Mouse (Mus musculus) brown adipose tissue, adult 24 weeks (tissue): ENCODE results near the gene Commd8. TPM values are rescaled to one million over a fixed set of nuclear protein-coding genes. Genes with fewer than 3 reads are reported as not detected.

ENCODE experiments used
- H3K27ac ChIP-seq: fragments of 200-500 bp; replicated peaks from 2 replicates; pipeline ENCODE4 v1.5.1; 2012; ENCODE audit warnings: low read depth, mild to moderate bottlenecking, low read length
- H3K4me1 ChIP-seq: fragments of 200-500 bp; 2 replicates; pipeline ENCODE4 v1.6.1; 2012; ENCODE audit warnings: low read length, mixed read lengths; ENCODE audit not compliant: control insufficient read depth, insufficient read depth, insufficient read length
- H3K4me3 ChIP-seq: fragments of 200-500 bp; 2 replicates; pipeline ENCODE4 v1.5.1; 2012; ENCODE audit warnings: low read depth, mild to moderate bottlenecking, low read length, moderate library complexity; ENCODE audit not compliant: insufficient read depth
- polyA plus RNA-seq: library from polyadenylated mRNA; stranded (reverse); fragments of >200 nt; gene quantifications from 2 replicates; pipeline ENCODE4 v1.2.4, GENCODE M21; 2012; ENCODE audit not compliant: missing spikeins, insufficient read depth, insufficient read length

Commd8 gene
- polyA plus RNA-seq = 50.7 and 88.5 TPM in 2 replicates

- H3K27ac ChIP-seq = peak within 1 kb of the TSS; percentile 90
- peaks cover 5% of the 10 kb centered on the region for H3K4me1 ChIP-seq
- H3K4me3 ChIP-seq = peak within 1 kb of the TSS; percentile 98
Measured at GRCm38 (mm10) chr5:72167594-72168284, at the start of gene Commd8. Gene Commd8 (minus strand): TSS chr5:72168189.

- Histone ChIP-seq H3K27ac (no peak overlapping the region), H3K4me3 (no peak overlapping the region), H3K4me1 (peaks cover 7% of the 10 kb centered on the region)
Measured at GRCm38 (mm10) chr5:72211741-72212140, 43.8 kb upstream of the Commd8 start.

- H3K4me1 ChIP-seq = peaks cover 14% of the 10 kb centered on the region
- no peak overlapping the region for H3K27ac ChIP-seq
- no peak overlapping the region for H3K4me3 ChIP-seq
Measured at GRCm38 (mm10) chr5:72210812-72211139, 42.8 kb upstream of the Commd8 start.

- Histone ChIP-seq H3K4me1 (peaks cover 14% of the 10 kb centered on the region), H3K4me3 (no peak overlapping the region), H3K27ac (no peak overlapping the region)
Measured at GRCm38 (mm10) chr5:72210123-72210811, 42.3 kb upstream of the Commd8 start.

- Histone ChIP-seq H3K27ac (no peak overlapping the region), H3K4me3 (no peak overlapping the region)
Measured at GRCm38 (mm10) chr5:72208515-72208914, 40.5 kb upstream of the Commd8 start.

GRCm38 (mm10) chr5:72205271-72205670, 37.3 kb upstream of the Commd8 start:
- peaks cover 22% of the 10 kb centered on the region for H3K4me1 ChIP-seq
- no peak overlapping the region for H3K4me3 ChIP-seq
- H3K27ac ChIP-seq = no peak overlapping the region

More at GRCm38 (mm10) chr5:72208515-72208914, 40.5 kb upstream of the Commd8 start:
- H3K4me1 ChIP-seq = peaks cover 14% of the 10 kb centered on the region

GRCm38 (mm10) chr5:72204507-72204906, 36.5 kb upstream of the Commd8 start:
- H3K27ac ChIP-seq = peak overlapping the region; percentile 66
- peaks cover 22% of the 10 kb centered on the region for H3K4me1 ChIP-seq
- H3K4me3 ChIP-seq = peak overlapping the region; percentile 48

- Histone ChIP-seq H3K27ac (peak overlapping the region; percentile 72), H3K4me3 (peak overlapping the region; percentile 89), H3K4me1 (peaks cover 22% of the 10 kb centered on the region)
Measured at GRCm38 (mm10) chr5:72203734-72204073, 35.7 kb upstream of the Commd8 start.

GRCm38 (mm10) chr5:72203028-72203733, 35.2 kb upstream of the Commd8 start:
- H3K27ac ChIP-seq = peak overlapping the region; percentile 72
- H3K4me1 ChIP-seq = peaks cover 22% of the 10 kb centered on the region
- H3K4me3 ChIP-seq = peak overlapping the region; percentile 89

- H3K27ac ChIP-seq = peak overlapping the region; percentile 52
- H3K4me3 ChIP-seq = peak overlapping the region; percentile 47
- H3K4me1 ChIP-seq = peaks cover 15% of the 10 kb centered on the region
Measured at GRCm38 (mm10) chr5:72202016-72202415, 34.0 kb upstream of the Commd8 start.

- H3K27ac ChIP-seq = 0 out of 2 replicates have a peak overlapping the region, but pooled peaks have one; percentile 54
- peak overlapping the region; percentile 47 for H3K4me3 ChIP-seq
Measured at GRCm38 (mm10) chr5:72201600-72201999, 33.6 kb upstream of the Commd8 start.

GRCm38 (mm10) chr5:72195442-72195841, 27.5 kb upstream of the Commd8 start:
- Histone ChIP-seq H3K27ac (no peak overlapping the region), H3K4me3 (no peak overlapping the region), H3K4me1 (no peaks in the 10 kb centered on the region)

More at GRCm38 (mm10) chr5:72201600-72201999, 33.6 kb upstream of the Commd8 start:
- H3K4me1 ChIP-seq = peaks cover 15% of the 10 kb centered on the region

- Histone ChIP-seq H3K4me1 (no peaks in the 10 kb centered on the region), H3K4me3 (no peak overlapping the region), H3K27ac (no peak overlapping the region)
Measured at GRCm38 (mm10) chr5:72191932-72192331, 23.9 kb upstream of the Commd8 start.

GRCm38 (mm10) chr5:72191154-72191553, 23.2 kb upstream of the Commd8 start:
- H3K4me1 ChIP-seq = no peaks in the 10 kb centered on the region
- H3K27ac ChIP-seq = no peak overlapping the region
- H3K4me3 ChIP-seq = no peak overlapping the region

- H3K4me1 ChIP-seq = peaks cover 6% of the 10 kb centered on the region; the same call in 1 of the 2 replicates
- no peak overlapping the region for H3K4me3 ChIP-seq
- H3K27ac ChIP-seq = peak overlapping the region; percentile 43; the same call in 1 of the 2 replicates
Measured at GRCm38 (mm10) chr5:72184437-72185100, 16.6 kb upstream of the Commd8 start.
